Mouse (Mus musculus) embryonic fibroblast, embryonic 13.5 days (primary cell): ENCODE measurements around the gene Gimap8.

ENCODE experiments used
- CTCF ChIP-seq: IDR thresholded peaks from 2 replicates; pipeline ENCODE4 v1.5.1; 2011; ENCODE audit warnings: mild to moderate bottlenecking, control low read depth, low read length, moderate library complexity, borderline replicate concordance; ENCODE audit not compliant: insufficient read depth
- POLR2A ChIP-seq: IDR thresholded peaks from 2 replicates; pipeline ENCODE4 v1.6.1; 2011; ENCODE audit warnings: low read depth, mild to moderate bottlenecking, control low read depth, low read length, moderate library complexity

GRCm38 (mm10) chr6:48668022-48668421 is 21.0 kb downstream of the Gimap8 start:
- TF ChIP-seq POLR2A: no peak
- TF ChIP-seq CTCF: no peak
